Mouse (Mus musculus): ENCODE data around the gene Nmnat3. TPM values are rescaled to one million over a fixed set of nuclear protein-coding genes. Genes with fewer than 3 reads are reported as not detected.
A peak's percentile ranks its signal among the peaks of the same experiment; 100 is the strongest.

Nmnat3 gene
- polyA plus RNA-seq, 1 experiment, result 54.8 TPM

- TF ChIP-seq CTCF (IDR thresholded peaks at IDR 0.05; ENCODE audit: control insufficient read depth, insufficient read depth, insufficient replicate concordance, low read depth, low read length), result no peak
- no peak for TF ChIP-seq POLR2A (IDR thresholded peaks at IDR 0.05; ENCODE audit: control insufficient read depth, low read depth, low read length)
- no peak within 1 kb of the TSS for H3K27ac ChIP-seq (ENCODE audit: control insufficient read depth, insufficient read depth, low read depth, low read length)
- H3K27me3 ChIP-seq (ENCODE audit: control insufficient read depth, insufficient read depth, low read length), result no peaks in the 10 kb centered on the region
- H3K36me3 ChIP-seq (ENCODE audit: control insufficient read depth, insufficient read depth, low read length), result no peaks in the 10 kb centered on the region
- peaks cover 11% of the 10 kb centered on the region for H3K4me1 ChIP-seq (ENCODE audit: control insufficient read depth, insufficient read depth, low read length)
- H3K4me3 ChIP-seq (ENCODE audit: control insufficient read depth, low read depth, low read length), result no peak within 1 kb of the TSS
Measured at GRCm38 (mm10) chr9:98422656-98423055, 135.4 kb downstream of the Nmnat3 start, which contains the start of gene Rbp1. Rbp1 (plus strand) TSS chr9:98422961.

GRCm38 (mm10) chr9:98423691-98424090 lies 136.5 kb downstream of the Nmnat3 start:
- peaks cover 14% of the 10 kb centered on the region for H3K4me1 ChIP-seq (ENCODE audit: control insufficient read depth, insufficient read depth, low read length)
- H3K4me3 ChIP-seq (ENCODE audit: control insufficient read depth, low read depth, low read length), result no peak overlapping the region
- no peaks in the 10 kb centered on the region for H3K36me3 ChIP-seq (ENCODE audit: control insufficient read depth, insufficient read depth, low read length)
- no peak for TF ChIP-seq CTCF (IDR thresholded peaks at IDR 0.05; ENCODE audit: control insufficient read depth, insufficient read depth, insufficient replicate concordance, low read depth, low read length)
- no peak for TF ChIP-seq POLR2A (IDR thresholded peaks at IDR 0.05; ENCODE audit: control insufficient read depth, low read depth, low read length)
- no peak overlapping the region for H3K27ac ChIP-seq (ENCODE audit: control insufficient read depth, insufficient read depth, low read depth, low read length)
- no peaks in the 10 kb centered on the region for H3K27me3 ChIP-seq (ENCODE audit: control insufficient read depth, insufficient read depth, low read length)

DNA sequence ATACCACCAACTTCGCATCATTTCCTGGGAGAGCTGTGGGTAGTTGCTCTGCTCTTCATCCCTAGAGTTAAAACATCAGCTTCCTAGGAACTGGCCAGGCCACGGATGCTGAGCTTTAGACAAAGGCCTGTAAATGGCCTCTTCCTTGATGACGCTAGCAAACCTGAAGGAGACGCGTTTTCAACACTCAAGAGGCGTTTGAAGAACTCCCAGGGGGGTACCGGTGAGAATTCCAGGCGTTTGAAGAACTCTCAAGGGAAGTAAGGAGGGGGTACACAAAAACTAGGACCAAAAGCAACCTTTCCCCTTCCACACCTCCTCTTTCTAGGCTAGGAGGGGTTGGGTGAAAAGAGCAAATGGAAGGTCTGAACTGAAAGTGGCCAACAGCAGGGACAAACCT lies 137.1 kb downstream of the Nmnat3 start:
- Histone ChIP-seq H3K36me3 (ENCODE audit: control insufficient read depth, insufficient read depth, low read length) (no peaks in the 10 kb centered on the region), H3K27ac (ENCODE audit: control insufficient read depth, insufficient read depth, low read depth, low read length) (no peak overlapping the region), H3K4me3 (ENCODE audit: control insufficient read depth, low read depth, low read length) (peak overlapping the region; percentile 17; the same call in 1 of the 2 replicates), H3K4me1 (ENCODE audit: control insufficient read depth, insufficient read depth, low read length) (peaks cover 14% of the 10 kb centered on the region), H3K27me3 (ENCODE audit: control insufficient read depth, insufficient read depth, low read length) (no peaks in the 10 kb centered on the region)
- TF ChIP-seq POLR2A (IDR thresholded peaks at IDR 0.05; ENCODE audit: control insufficient read depth, low read depth, low read length), result no peak
- no peak for TF ChIP-seq CTCF (IDR thresholded peaks at IDR 0.05; ENCODE audit: control insufficient read depth, insufficient read depth, insufficient replicate concordance, low read depth, low read length)

DNA sequence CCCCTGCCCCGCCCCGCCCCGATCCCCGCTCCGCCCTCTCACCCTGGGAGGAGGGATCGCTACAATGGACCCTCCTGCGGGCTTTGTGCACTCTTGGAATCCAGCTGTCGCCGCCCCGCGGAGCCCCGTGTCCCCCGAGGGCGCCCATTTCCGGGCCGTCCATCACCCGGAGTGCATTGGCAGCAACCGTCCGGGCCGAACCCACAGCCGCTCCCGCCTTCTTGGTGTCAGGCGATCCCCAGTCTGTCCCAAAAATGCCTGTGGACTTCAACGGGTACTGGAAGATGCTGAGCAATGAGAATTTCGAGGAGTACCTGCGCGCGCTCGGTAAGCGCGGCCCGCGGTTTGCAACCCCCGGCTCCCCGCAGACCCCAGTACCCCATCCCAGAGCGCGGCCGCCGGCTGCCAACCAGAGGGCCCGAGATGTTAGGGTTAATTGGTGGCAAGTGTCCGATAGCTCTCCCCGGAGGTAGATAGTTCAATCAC lies 137.5 kb downstream of the Nmnat3 start:
- Histone ChIP-seq H3K27ac (ENCODE audit: control insufficient read depth, insufficient read depth, low read depth, low read length) (peak overlapping the region; percentile 52; the same call in 1 of the 2 replicates), H3K4me3 (ENCODE audit: control insufficient read depth, low read depth, low read length) (peak overlapping the region; percentile 80), H3K27me3 (ENCODE audit: control insufficient read depth, insufficient read depth, low read length) (no peaks in the 10 kb centered on the region), H3K36me3 (ENCODE audit: control insufficient read depth, insufficient read depth, low read length) (no peaks in the 10 kb centered on the region), H3K4me1 (ENCODE audit: control insufficient read depth, insufficient read depth, low read length) (peaks cover 14% of the 10 kb centered on the region)
- no peak for TF ChIP-seq POLR2A (IDR thresholded peaks at IDR 0.05; ENCODE audit: control insufficient read depth, low read depth, low read length)
- TF ChIP-seq CTCF (IDR thresholded peaks at IDR 0.05; ENCODE audit: control insufficient read depth, insufficient read depth, insufficient replicate concordance, low read depth, low read length), result no peak

- H3K27me3 ChIP-seq (ENCODE audit: control insufficient read depth, insufficient read depth, low read length), result no peaks in the 10 kb centered on the region
- peak overlapping the region; percentile 58 for H3K4me3 ChIP-seq (ENCODE audit: control insufficient read depth, low read depth, low read length)
- peak overlapping the region; percentile 26; the same call in 1 of the 2 replicates for H3K27ac ChIP-seq (ENCODE audit: control insufficient read depth, insufficient read depth, low read depth, low read length)
- H3K4me1 ChIP-seq (ENCODE audit: control insufficient read depth, insufficient read depth, low read length), result peaks cover 14% of the 10 kb centered on the region
- H3K36me3 ChIP-seq (ENCODE audit: control insufficient read depth, insufficient read depth, low read length), result no peaks in the 10 kb centered on the region
- TF ChIP-seq POLR2A (IDR thresholded peaks at IDR 0.05; ENCODE audit: control insufficient read depth, low read depth, low read length) (no peak), CTCF (IDR thresholded peaks at IDR 0.05; ENCODE audit: control insufficient read depth, insufficient read depth, insufficient replicate concordance, low read depth, low read length) (no peak)
Measured at GRCm38 (mm10) chr9:98425351-98425880, 138.2 kb downstream of the Nmnat3 start.

- Histone ChIP-seq H3K4me3 (ENCODE audit: control insufficient read depth, low read depth, low read length) (no peak overlapping the region), H3K36me3 (ENCODE audit: control insufficient read depth, insufficient read depth, low read length) (no peaks in the 10 kb centered on the region), H3K27me3 (ENCODE audit: control insufficient read depth, insufficient read depth, low read length) (no peaks in the 10 kb centered on the region), H3K4me1 (ENCODE audit: control insufficient read depth, insufficient read depth, low read length) (peaks cover 14% of the 10 kb centered on the region), H3K27ac (ENCODE audit: control insufficient read depth, insufficient read depth, low read depth, low read length) (no peak overlapping the region; the same call in 1 of the 2 replicates)
- TF ChIP-seq POLR2A (IDR thresholded peaks at IDR 0.05; ENCODE audit: control insufficient read depth, low read depth, low read length) (no peak), CTCF (IDR thresholded peaks at IDR 0.05; ENCODE audit: control insufficient read depth, insufficient read depth, insufficient replicate concordance, low read depth, low read length) (no peak)
Measured at GRCm38 (mm10) chr9:98427906-98428517, 140.8 kb downstream of the Nmnat3 start.

DNA sequence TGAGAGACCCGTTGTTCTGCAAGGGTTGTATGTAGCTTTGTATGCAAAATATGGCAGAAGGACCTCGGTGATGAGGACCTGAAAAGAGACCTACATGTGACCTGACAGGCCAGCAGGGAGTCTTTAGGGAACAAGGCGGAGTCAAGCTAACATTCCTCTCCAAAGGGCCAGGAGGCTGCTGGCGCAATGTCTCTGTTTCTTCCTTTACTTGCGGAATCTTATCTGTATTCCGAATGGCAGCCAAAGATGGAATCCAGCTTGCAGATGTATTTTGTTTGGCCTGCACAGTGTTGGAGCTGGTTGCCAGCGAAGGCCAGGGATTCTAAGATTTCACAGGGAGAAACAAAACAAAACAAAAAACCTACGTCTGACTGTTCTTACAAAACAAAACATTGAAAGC lies 141.5 kb downstream of the Nmnat3 start:
- TF ChIP-seq POLR2A (IDR thresholded peaks at IDR 0.05; ENCODE audit: control insufficient read depth, low read depth, low read length) (no peak), CTCF (IDR thresholded peaks at IDR 0.05; ENCODE audit: control insufficient read depth, insufficient read depth, insufficient replicate concordance, low read depth, low read length) (no peak)
- H3K27ac ChIP-seq (ENCODE audit: control insufficient read depth, insufficient read depth, low read depth, low read length), result peak overlapping the region; percentile 30; the same call in 1 of the 2 replicates
- no peaks in the 10 kb centered on the region for H3K36me3 ChIP-seq (ENCODE audit: control insufficient read depth, insufficient read depth, low read length)
- H3K27me3 ChIP-seq (ENCODE audit: control insufficient read depth, insufficient read depth, low read length), result no peaks in the 10 kb centered on the region
- H3K4me1 ChIP-seq (ENCODE audit: control insufficient read depth, insufficient read depth, low read length), result peaks cover 14% of the 10 kb centered on the region
- H3K4me3 ChIP-seq (ENCODE audit: control insufficient read depth, low read depth, low read length), result no peak overlapping the region

All from testis, adult 2 months (tissue).